Mouse (Mus musculus): ENCODE measurements around the gene Ppm1g. TPM values are rescaled to one million over a fixed set of nuclear protein-coding genes. Genes with fewer than 3 reads are reported as not detected.
A peak's percentile ranks its signal among the peaks of the same experiment; 100 is the strongest.

Ppm1g gene
- 10 to 100 TPM; 45.9 to 50.4 TPM for polyA plus RNA-seq (2017; shearing (Covaris generic))

- ATAC-seq: peak; percentile 93
Observed at GRCm38 (mm10) chr5:31220448-31221303, at the start of gene Ppm1g. TSS of gene Ppm1g (minus strand) at chr5:31220687.

- no peak for ATAC-seq
Observed at GRCm38 (mm10) chr5:31267686-31268085, 47.2 kb upstream of the Ppm1g start.

DNA sequence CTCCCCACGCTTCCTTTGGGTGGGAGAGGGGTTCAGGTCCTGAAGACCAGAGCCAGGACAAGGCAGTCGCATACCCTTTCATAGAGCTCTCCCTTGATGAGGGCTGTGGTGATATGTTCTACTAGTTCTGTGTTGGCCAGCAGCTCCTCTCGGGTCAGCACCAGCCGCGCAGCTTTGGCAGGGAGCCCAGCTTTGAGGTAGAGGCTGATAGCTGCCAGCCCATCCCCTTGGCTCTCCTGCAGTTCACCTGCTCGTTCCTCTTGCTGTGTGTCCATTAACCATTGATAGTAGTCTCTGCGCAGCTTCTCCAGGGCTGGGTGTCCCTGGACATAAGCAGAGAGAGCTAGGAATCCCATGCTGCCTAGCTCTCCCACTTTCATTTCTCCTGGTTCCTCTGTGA, 45.6 kb upstream of the Ppm1g start:
- no peak for ATAC-seq

DNA sequence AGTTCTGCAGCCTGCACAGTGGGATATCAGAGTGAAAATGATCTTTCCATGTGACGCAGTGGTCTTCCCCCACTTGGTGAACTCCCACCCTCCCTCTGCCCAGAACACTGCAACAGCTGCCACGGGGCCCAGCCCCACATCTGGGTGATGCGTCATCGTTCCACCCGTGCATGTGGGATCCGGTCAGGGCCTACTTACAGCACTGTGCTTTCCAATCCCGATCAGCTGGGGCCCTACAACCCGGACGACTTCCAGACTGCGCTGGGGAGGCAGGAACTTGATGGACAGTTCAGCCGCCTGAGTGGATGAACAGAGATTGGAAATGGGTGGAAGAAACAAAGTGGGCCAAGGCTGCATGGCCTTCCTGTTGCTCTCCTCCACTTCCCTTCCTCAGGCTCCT, 37.1 kb upstream of the Ppm1g start:
- no peak for ATAC-seq

- ATAC-seq: peak; percentile 46
Observed at GRCm38 (mm10) chr5:31255971-31256370, 35.5 kb upstream of the Ppm1g start.

DNA sequence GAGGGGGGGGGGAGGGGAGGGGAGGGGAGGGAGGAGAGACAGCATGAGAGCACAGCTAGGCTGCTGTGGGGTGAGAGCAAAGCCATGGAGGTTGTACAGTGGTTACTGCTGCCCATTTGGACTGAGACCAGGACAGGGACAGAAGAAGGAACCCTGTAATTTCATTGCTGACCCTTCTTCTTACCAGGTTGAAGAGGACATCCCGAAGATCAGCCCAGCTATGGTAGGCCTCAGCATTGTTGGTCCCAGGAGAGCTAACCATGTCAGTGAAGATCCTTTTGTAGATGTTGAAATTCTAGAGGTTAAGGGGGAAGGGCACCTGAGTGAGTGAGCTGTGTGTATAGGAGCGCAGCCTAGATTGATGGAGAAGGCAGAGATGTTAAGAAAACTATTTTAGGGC, 34.9 kb upstream of the Ppm1g start:
- ATAC-seq: no peak

GRCm38 (mm10) chr5:31254901-31255300, 34.4 kb upstream of the Ppm1g start:
- ATAC-seq: no peak

GRCm38 (mm10) chr5:31254452-31254851, 34.0 kb upstream of the Ppm1g start:
- no peak for ATAC-seq

DNA sequence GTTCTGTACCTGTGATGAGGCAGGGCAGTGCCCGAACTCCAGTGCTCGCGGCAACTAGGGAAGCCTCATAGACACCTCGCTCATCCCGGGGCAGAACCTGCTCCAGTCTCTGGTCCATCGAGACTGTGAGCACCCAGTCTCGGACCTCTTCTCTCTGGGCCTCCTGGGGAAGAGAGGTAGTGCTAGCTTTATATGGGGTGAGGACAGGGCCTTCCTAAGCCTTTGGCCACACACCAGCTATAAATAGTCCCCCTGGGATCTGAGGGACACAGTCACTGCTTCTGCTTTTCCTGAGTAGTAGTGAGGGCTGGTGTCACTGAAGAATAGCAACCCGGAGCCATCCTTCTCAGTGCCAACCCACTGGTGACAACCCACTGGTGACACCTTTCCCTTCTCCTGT, 33.3 kb upstream of the Ppm1g start:
- no peak for ATAC-seq

GRCm38 (mm10) chr5:31252795-31253545, 32.5 kb upstream of the Ppm1g start:
- no peak for ATAC-seq

DNA sequence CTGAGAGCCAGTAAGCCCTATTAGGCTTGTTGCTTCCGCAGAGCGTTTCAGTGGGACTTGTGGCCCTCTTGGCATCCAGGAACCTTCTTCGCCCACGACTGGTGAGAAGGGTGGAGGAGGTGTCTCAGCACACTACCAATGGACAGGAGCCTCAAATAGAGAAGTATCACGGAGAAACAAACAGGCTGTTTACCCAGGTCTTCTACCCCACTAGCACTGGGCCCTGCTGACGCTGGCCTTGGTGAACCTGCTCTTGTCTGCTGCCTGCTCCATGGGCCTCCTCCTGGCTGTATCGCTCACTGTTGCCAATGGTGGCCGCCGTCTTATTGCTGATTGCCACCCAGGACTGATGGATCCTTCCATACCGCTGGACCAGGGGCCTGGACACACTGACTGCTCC, 31.7 kb upstream of the Ppm1g start:
- ATAC-seq: no peak

DNA sequence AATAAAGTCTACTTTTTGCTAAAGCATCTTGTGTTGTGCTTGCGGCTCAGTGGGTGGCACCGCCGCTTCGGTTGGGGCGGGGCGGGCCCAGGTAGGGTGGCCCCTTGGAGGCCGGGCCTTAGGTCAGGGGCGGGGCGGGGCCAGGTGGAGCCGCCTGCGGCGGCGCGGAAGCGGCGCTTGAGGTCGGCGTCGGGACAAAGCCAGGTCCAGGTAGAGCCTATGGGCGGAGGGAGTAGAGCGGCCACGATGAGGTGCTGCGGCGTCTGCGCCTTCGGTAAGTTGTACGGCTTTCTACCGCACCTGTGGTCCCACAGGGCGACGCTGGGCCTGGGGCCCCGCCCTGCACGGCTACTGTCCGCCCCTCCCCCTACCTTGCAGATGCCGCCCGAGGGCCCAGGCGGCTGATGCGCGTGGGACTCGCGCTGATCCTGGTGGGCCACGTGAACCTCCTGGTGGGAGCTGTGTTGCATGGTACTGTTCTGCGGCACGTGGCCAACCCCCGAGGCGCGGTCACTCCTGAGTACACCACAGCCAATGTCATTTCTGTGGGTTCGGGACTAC, 31.1 kb upstream of the Ppm1g start, which contains the start of gene Krtcap3:
Gene Krtcap3 (plus strand): TSS at position 151 of the 561 bp plus-strand sequence.
- ATAC-seq: peak; percentile 63

DNA sequence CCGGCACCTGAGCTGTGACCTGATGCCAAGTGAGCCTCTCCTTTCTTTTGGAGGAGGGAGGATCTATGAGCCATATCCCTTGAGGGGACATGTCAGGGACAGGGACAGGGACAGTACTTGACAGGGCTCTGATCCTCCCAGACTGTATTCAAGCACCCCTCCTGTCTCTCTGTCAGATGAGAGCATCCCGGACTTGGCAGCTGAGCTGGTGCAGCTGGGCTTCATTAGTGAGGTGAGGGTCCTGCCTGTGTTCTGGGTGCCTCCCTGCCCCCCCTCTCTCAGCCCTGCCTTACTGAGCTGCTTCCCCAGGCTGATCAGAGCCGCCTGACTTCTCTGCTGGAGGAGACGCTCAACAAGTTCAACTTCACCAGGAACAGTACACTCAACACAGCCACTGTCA, 30.2 kb upstream of the Ppm1g start:
- no peak for ATAC-seq

DNA sequence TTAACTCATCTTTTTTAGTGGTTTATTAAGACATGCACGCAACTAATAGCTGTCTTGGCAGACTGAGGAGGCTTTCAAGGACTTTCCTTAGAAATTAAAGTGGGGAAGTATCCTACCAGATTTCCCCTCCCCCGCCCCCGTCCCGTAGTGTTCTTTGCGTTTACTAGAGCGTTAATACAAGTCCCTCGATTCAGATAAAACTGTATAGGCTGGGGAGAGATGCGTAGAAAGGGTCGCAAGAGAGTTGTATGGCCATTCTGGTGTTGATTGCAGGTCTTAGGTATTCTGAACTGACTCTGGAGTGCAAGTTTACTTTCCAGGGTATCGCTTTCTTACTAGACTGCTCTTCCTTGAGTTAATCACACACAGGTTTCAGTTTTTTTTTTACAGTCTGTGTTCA, 21.7 kb upstream of the Ppm1g start:
- ATAC-seq: no peak

DNA sequence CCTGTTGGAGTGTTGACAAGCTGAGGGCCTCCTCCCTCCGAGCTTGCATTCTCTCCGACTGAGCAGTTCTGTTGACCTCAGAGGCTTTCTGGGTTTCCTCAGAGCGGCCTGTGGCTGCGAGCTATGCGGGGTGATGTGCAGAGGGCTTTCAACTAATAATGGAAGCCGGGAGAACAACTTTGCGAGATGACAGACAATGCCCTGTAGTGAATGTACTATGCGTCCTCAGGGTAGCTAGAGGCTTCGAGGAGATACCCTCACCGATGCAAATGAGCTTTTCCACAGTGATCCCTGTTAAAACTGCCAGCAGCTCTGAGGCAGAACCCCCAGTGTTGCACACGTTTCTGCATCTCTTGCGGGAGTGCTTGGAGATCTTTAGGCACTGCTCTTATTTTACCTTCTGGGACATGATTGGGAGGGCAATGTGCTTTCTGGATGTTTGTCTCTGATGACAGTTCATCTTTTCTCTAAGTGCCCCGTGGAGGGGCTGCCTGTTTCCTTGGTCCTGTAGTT, 21.1 kb upstream of the Ppm1g start:
- ATAC-seq: peak; percentile 28

DNA sequence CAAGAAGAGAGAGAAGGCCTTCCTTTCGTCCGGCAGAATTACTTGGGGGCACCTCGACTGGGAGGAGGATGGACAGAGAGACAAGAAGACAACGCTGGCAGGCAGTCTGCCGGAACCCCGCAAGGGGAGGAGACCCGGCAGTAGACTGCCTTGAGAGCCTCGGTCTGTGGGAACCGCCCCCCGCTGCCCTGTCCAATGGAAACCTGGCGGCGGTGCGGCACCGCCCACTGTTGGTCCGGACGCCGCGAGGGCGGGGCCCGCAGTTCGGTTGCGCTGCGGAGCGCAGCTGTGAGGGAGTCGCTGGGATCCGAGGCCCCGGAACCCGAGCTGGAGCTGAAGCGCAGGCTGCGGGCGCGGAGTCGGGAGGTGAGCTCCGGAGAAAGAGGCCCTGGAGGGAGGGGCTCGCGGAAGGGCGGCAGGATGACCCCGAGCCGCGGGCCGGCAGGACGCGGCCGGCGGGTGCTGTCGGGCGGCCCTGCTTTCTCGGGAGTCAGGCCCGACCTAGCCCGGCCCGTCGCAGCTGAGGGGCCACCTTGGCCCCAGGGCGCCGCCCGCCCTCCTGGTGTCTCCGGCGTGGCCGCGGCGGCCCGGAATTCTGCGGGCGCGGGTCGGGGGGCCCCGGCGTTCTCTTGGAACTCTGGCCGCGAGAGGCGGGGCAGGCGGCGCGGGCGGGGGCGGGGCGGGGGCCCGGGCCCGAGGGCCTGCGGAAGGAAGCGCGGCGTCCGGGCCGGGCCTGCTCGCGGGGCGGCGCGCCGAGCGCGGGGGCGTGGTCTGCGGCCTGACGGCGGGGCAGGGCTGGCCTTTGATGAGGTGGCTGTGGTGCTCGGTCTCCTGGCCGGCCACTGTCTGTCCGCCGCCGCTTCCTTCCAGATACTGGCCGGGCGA, 20.4 kb upstream of the Ppm1g start, which contains the start of the genes Nrbp1 and Gm9970:
Gene Nrbp1 (plus strand): TSS at position 228 of the 885 bp plus-strand sequence.
Gene Gm9970 (minus strand): TSS at position 596 of the 885 bp plus-strand sequence.
- ATAC-seq: peak; percentile 98

DNA sequence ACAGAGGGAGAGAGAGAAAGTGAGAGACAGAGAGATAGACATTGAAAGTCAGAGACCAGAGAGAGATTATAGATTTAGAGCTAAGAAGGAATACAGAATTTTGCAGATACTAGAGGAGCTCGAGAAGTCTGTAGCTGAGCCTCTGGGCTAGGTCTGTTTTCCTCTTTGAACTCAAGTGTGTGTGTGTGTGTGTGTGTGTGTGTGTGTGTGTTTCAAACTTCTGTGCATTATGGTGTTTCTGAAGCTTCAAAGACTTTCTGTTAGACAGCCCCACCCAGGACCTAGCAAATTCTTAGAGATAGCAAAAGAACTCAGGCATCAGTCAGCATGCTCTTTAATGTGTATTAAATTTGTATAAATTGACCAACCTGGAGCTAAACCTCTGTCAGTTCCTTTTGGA, 6.2 kb upstream of the Ppm1g start:
- peak; percentile 43 for ATAC-seq

- ATAC-seq: no peak
Observed at GRCm38 (mm10) chr5:31222696-31223095, 2.2 kb upstream of the Ppm1g start.

DNA sequence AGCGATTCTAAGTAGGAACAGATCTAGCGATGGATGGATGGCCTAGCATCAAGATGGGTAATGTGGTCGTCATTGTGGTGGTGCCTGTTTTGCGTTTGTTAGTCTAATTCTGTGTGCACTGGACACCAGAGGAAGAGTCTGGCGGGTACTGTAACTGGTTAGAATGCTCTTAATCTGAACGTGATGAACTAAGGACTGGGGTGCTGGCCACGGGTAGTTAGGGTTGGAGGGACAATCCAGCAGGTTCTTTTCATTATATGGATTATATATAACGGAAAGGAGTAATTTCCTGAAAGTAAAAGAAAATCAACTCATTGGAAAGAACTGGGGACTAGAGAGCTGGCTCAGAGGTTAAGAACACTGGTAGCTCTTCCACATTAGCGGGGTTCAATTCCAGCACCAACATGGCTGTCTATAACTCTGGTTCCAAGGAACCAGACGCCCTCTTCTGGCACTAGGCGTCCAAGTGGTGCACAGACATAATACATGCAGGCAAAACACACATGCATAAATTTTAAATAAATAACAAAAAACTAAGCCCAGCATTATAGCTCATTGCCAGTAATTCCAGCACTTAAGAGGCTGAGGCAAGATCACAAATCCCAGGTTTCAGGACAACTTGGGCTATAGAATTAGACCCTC, 938 bp upstream of the Ppm1g start:
- no peak for ATAC-seq

GRCm38 (mm10) chr5:31219911-31220447, 508 bp downstream of the Ppm1g start:
- ATAC-seq: peak; percentile 31

DNA sequence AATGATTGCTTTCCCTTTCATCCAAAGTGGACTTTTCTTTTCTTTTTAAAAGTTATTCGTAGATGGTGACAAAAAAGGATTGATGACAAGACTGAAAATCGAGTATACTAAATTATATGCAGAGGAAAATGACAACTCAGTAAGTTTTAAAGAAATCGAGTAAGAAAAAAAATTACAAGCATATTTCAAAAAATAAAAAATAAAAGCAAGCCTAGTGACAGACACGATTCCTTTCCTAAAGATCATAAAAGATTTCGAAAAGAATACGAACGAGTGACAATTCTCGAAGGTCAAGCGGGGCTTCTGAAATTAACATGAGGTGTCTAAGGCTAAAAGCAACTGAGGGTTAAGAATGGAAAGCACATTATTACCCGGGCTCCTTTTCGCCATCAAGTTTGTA, 1.0 kb downstream of the Ppm1g start:
- ATAC-seq: no peak
